Mouse (Mus musculus) Muller cell, postnatal 12 days (primary cell): Measurements from ENCODE around the gene Brd9.
A peak's percentile ranks its signal among the peaks of the same experiment; 100 is the strongest.

ENCODE experiments used
- DNase-seq: peaks from one replicate; pipeline ENCODE4 v3.0.0-alpha.2; 2015; ENCODE audit errors: inconsistent ontology term

The Brd9 gene

GRCm38 (mm10) chr13:73937321-73938176, at the start of gene Brd9, which contains the start of gene Trip13:
Brd9 (plus strand) TSS chr13:73937811.
Trip13 (minus strand) TSS chr13:73937784.
- DNase-seq = peak; percentile 95

GRCm38 (mm10) chr13:73892493-73893178, 45.0 kb upstream of the Brd9 start:
- no peak for DNase-seq

- no peak for DNase-seq
Measured at GRCm38 (mm10) chr13:73897561-73897960, 40.0 kb upstream of the Brd9 start.

DNA sequence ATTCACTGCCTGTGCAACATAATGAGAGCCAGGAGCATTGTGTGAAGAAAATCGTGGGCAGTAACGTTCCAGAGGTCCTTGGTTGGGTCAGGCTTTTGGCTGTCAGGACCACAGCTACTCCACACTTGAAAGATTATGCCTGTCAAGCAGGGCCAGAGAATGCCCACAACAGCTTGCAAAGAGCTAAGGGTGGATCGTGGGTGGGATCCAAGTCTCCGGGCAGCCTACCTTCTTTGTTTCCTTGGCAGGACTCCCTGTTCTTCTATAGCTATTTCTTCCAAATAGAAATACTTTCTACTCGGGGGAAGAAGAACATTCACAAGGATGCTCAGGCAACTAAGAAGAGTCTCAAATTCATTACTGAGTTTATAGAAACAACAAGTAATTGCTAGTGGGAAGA, 30.5 kb upstream of the Brd9 start:
- no peak for DNase-seq

DNA sequence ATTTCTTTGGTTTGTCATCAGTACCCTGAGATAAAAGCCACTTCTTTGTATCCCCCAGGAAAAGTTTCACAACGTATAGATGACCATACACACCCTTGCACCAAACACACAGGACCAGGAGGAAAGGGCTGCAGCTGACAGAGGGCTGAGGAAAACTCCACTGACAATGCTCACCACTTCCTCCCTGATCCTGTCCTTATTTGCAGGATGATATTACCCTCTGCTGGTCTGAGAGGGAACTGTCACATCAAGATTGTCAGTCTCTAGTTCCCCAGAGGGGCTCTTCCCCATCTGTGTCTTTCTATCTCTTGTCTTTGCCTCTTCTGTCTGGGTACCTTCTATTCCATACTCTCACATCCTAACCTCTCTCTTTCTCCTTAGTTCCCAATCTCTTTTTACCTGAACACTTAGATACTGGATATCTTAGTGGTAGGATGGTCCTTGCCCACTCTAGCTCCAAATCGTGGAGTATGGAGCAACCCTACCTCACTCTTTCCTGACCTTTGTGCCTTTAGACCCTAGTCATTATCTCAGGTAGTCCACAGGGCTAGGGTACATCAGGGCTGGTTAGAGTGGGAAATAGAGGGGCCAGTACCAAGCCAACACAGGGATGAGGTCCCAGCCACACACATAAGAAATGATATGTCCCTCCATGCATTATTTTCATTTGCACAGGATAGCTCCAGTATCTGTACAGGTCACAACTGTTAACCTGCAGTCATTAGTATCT, 29.8 kb upstream of the Brd9 start:
- peak; percentile 11 for DNase-seq

DNA sequence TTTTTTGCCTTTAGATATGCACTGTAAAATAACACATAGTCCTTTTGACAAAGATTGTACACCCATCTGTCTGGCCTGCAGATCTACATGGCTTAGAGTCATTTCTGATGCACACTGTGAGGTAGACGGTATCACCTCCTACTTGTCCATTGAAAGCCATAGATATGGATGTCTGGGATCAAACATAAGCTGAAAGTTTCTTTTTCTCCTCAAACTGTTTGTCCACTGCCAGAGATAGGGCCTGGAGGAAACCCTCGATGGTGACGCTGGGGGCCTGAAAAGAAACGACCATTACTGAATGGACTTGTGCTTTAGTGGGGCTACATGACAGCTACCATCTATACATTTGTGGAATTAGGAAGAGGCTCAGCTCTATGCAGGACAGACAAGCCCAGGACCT, 24.5 kb upstream of the Brd9 start:
- no peak for DNase-seq

DNA sequence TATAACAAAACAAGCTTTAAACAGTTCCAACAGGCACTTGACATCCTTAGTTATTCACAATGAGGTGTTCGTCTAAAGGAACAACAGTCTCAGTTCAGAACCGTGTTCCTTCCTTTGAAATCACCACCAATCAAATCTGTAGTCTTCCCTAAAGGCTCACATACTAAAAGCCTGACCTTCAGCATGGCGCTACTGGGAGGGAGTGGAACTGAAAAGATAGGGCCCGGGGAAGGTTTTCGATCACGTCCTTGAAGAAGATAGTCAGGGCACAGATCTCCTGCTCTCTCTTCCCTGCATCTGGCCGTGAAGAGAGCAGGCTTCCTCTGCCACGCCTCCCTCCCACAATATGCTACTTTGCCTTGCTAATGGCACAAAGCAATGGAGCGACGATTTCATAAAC, 5.4 kb upstream of the Brd9 start:
- DNase-seq = no peak

- peak; percentile 3 for DNase-seq
Measured at GRCm38 (mm10) chr13:73936938-73937320, 682 bp upstream of the Brd9 start.

DNA sequence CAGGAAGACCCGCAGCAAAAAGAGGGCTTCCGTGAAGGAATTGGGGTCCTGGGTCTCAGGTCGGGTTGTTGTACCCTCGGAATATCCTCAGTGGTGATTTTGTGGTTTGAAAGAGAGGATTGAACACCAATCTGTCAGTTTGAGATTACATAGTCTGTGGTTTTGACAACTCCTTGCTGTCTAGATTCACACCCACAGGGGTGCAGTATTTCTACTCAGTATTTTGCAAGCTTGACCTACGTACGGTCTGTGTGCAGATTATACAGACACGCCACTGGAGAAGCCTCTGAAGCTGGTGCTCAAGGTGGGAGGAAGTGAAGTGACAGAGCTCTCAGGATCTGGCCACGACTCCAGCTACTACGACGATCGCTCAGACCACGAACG, 558 bp downstream of the Brd9 start:
- DNase-seq = no peak

DNA sequence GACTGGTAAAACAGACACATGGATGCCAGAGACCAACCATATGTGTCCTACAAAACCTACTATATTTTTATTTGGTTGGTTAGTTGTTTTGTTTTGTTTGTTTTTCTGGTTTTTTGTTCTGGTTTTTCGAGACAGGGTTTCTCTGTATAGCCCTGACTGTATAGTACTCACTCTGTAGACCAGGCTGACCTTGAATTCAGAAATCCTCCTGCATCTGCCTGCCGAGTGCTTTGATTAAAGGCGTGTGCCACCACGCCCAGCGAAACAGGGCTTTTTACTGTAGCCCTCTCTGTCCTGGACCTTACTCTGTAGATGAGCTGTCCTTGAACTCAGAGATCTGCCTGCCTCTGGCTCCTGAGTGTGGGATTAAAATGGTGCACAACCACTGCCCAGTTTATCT, 1.5 kb downstream of the Brd9 start:
- no peak for DNase-seq

GRCm38 (mm10) chr13:73944606-73945005, 7.0 kb downstream of the Brd9 start:
- no peak for DNase-seq

- no peak for DNase-seq
Measured at GRCm38 (mm10) chr13:73953551-73954130, 16.0 kb downstream of the Brd9 start.

- no peak for DNase-seq
Measured at GRCm38 (mm10) chr13:73954666-73955065, 17.1 kb downstream of the Brd9 start.

DNA sequence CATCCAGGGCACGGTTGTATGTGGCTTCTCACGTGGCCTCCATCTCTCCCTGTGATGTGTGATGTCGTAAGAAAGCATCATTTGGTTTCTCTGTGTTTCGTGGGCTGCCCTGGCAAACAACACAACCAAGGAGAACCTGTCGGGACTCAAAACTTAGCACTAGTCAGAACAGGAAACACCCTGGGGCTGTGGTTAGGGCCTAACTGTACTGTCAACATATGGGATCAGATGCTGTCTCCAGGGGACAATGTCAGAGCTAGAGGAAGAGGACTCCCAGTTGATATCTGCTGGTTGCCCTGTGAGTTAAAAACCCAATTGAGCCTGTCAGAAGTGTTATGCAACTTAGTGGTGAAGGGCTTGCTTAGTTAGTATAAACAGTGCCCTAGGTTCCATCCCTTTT, 17.9 kb downstream of the Brd9 start:
- no peak for DNase-seq

DNA sequence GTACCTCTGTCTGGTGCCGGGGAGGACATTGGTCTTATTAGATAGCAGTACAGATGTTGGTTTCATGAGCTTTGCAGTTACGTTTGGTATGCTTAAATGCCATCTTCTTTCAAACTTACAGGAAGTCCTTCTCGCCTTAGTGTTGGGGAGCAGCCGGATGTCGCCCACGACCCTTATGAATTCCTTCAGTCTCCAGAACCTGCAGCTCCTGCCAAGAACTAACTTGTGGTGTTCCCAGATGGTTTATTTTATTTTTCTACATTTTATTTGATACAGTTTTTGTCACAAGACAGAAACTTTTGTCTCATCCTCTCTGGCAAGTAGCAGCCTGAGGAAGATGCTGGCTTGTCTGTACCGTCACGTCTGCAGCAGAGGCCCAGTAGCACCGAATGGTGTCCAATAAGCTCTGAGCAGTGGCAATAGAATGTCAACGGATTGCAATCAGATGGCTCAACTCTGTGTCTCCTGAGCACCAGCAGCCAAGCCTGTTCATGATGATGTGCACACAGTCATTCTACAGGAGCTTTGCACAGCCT, 22.6 kb downstream of the Brd9 start:
- no peak for DNase-seq

DNA sequence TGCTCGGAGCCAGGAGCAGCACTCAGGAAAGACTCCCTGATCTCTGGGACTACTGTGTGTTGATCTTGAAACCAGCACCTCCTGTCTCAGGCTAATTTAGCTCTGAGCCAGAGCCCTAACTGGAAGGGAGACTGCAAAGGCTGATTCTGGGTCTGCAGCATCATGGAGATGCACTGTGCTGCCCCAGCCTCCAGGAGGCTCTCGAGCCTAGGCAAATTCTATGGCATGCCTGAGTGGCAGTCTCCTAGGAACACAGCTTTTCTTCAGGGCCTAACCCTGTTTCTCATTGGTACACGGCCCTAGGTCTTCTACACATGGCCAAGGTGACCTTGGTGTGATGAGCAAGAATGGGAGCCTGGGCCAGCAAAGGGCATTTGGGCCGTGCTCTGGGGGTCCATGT, 23.6 kb downstream of the Brd9 start:
- no peak for DNase-seq

DNA sequence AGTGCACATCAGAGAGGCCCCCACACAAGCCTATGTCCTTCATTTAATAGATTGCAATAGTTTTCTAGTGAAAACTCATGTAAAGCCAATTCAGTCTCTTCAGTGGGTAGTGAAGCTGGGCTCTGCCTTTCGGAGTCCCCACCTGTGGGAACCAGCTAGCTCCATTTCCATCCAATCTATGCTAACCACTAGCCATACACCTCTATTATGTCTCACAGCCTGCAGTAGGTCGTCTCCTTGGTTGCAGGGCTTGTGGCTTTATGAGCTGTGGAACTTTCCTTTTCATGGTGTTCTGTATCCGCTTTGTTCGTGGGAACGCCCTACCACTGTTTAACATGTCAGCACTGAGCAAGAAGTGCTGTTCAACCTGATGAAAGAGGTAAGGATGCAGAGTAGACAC, 25.9 kb downstream of the Brd9 start, which contains the start of gene Zdhhc11:
TSS of gene Zdhhc11 (plus strand) at position 301 of the 400 bp plus-strand sequence.
- DNase-seq = no peak

GRCm38 (mm10) chr13:73970545-73971448, 33.2 kb downstream of the Brd9 start:
- peak; percentile 52 for DNase-seq

DNA sequence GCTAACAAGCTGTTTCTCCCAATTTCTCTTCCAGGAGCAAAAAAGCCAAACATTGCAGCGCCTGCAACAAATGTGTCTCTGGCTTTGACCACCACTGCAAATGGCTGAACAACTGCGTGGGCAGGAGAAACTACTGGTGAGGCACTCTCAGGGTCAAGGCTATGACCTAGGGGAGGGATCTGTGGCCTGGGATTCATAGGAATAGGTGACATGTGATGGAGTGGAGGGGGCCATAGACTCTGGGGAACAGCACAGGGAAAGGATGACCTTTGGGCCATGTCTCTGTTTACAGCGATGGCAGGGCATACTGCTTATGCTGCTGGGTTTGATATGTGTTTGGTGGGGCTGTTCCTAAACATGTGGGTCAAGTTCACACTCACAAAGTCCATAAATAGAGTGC, 36.9 kb downstream of the Brd9 start:
- DNase-seq = no peak

- DNase-seq = no peak
Measured at GRCm38 (mm10) chr13:73976935-73977334, 39.3 kb downstream of the Brd9 start.

GRCm38 (mm10) chr13:73990325-73990724, 52.7 kb downstream of the Brd9 start:
- no peak for DNase-seq
